Mouse (Mus musculus) thymus, adult 2 months (tissue): Measurements from ENCODE around the gene Ksr2. TPM values are rescaled to one million over a fixed set of nuclear protein-coding genes. Genes with fewer than 3 reads are reported as not detected.

Source experiments
- DNase-seq: peaks from one replicate; pipeline ENCODE4 v3.0.0; 2021
- H3K27ac ChIP-seq: fragments of 200-500 bp; 2 replicates; pipeline ENCODE4 v1.5.1; 2012; ENCODE audit warnings: low read length, control low read depth; ENCODE audit not compliant: control insufficient read depth, insufficient read depth
- H3K27me3 ChIP-seq: fragments of 200-500 bp; 2 replicates; pipeline ENCODE4 v1.6.1; 2012; ENCODE audit warnings: mild to moderate bottlenecking, low read length, moderate library complexity, mixed read lengths; ENCODE audit not compliant: control insufficient read depth, insufficient read depth
- H3K36me3 ChIP-seq: fragments of 200-500 bp; 2 replicates; pipeline ENCODE4 v1.6.1; 2012; ENCODE audit warnings: mild to moderate bottlenecking, low read length, moderate library complexity; ENCODE audit not compliant: control insufficient read depth, insufficient read depth
- H3K4me1 ChIP-seq: fragments of 200-500 bp; replicated peaks from 2 replicates; pipeline ENCODE4 v1.6.1; 2012; ENCODE audit warnings: low read length; ENCODE audit not compliant: control insufficient read depth, insufficient read depth
- H3K4me3 ChIP-seq: fragments of 200-500 bp; 2 replicates; pipeline ENCODE4 v1.5.1; 2012; ENCODE audit warnings: mild to moderate bottlenecking, low read length, control low read depth, moderate library complexity; ENCODE audit not compliant: control insufficient read depth, insufficient read depth
- CTCF ChIP-seq: fragments of 200-500 bp; IDR thresholded peaks from 2 replicates; pipeline ENCODE4 v1.5.1; 2012; ENCODE audit warnings: mild to moderate bottlenecking, control low read depth, low read length, moderate library complexity, borderline replicate concordance; ENCODE audit not compliant: control insufficient read depth, poor library complexity, insufficient read depth; ENCODE audit errors: extremely low read depth
- POLR2A ChIP-seq: fragments of 200-500 bp; IDR thresholded peaks from 2 replicates; pipeline ENCODE4 v1.6.1; 2012; ENCODE audit warnings: mild to moderate bottlenecking, low read length, control low read depth, moderate library complexity; ENCODE audit not compliant: control insufficient read depth, poor library complexity, insufficient read depth; ENCODE audit errors: extremely low read depth
- WGBS: fragments of 180-500 bp; shearing (Covaris S2); methylation state at CpG from one replicate; pipeline ENCODE4 v1.1.7; 2018; 5-methylcytosine and 5-hydroxymethylcytosine counted together
- polyA plus RNA-seq: library from polyadenylated mRNA; depleted of rRNA; stranded (reverse); fragments of >200 nt; gene quantifications from 2 replicates; pipeline ENCODE4 v1.2.3, GENCODE M21; 2012

The Ksr2 gene
- polyA plus RNA-seq, 1 experiment: 0.54 TPM

- no peaks in the 10 kb centered on the region for H3K4me1 ChIP-seq
- DNase-seq: no peak
- 94% methylated on average over 5 of the region's 5 CpGs for WGBS
- no peak overlapping the region for H3K4me3 ChIP-seq
- no peaks in the 10 kb centered on the region for H3K36me3 ChIP-seq
- no peak overlapping the region for H3K27ac ChIP-seq
- no peaks in the 10 kb centered on the region for H3K27me3 ChIP-seq
- TF ChIP-seq CTCF (no peak), POLR2A (no peak)
Observed at GRCm38 (mm10) chr5:117678371-117678770, 264.6 kb downstream of the Ksr2 start.

- Histone ChIP-seq H3K27ac (no peak overlapping the region), H3K4me3 (no peak overlapping the region), H3K27me3 (no peaks in the 10 kb centered on the region), H3K36me3 (no peaks in the 10 kb centered on the region), H3K4me1 (no peaks in the 10 kb centered on the region)
- 96% methylated on average over 3 of the region's 3 CpGs for WGBS
- no peak for DNase-seq
- TF ChIP-seq POLR2A (no peak), CTCF (no peak)
Observed at GRCm38 (mm10) chr5:117682226-117682625, 268.4 kb downstream of the Ksr2 start.

- no peaks in the 10 kb centered on the region for H3K4me1 ChIP-seq
- 97% methylated on average over 8 of the region's 8 CpGs for WGBS
- H3K27me3 ChIP-seq: no peaks in the 10 kb centered on the region
- no peak overlapping the region for H3K27ac ChIP-seq
- DNase-seq: no peak
- H3K4me3 ChIP-seq: no peak overlapping the region
- H3K36me3 ChIP-seq: no peaks in the 10 kb centered on the region
- TF ChIP-seq POLR2A (no peak), CTCF (no peak)
Observed at GRCm38 (mm10) chr5:117684491-117684890, 270.7 kb downstream of the Ksr2 start.

- 60% methylated on average over 4 of the region's 4 CpGs for WGBS
- Histone ChIP-seq H3K27ac (no peak overlapping the region), H3K4me1 (no peaks in the 10 kb centered on the region), H3K27me3 (no peaks in the 10 kb centered on the region), H3K36me3 (no peaks in the 10 kb centered on the region), H3K4me3 (no peak overlapping the region)
- DNase-seq: no peak
- TF ChIP-seq POLR2A: no peak
- TF ChIP-seq CTCF: no peak
Observed at GRCm38 (mm10) chr5:117687770-117688352, 274.1 kb downstream of the Ksr2 start.

GRCm38 (mm10) chr5:117688738-117689137 lies 274.9 kb downstream of the Ksr2 start:
- Histone ChIP-seq H3K27ac (no peak overlapping the region), H3K27me3 (no peaks in the 10 kb centered on the region), H3K36me3 (no peaks in the 10 kb centered on the region), H3K4me1 (no peaks in the 10 kb centered on the region), H3K4me3 (no peak overlapping the region)
- TF ChIP-seq CTCF: no peak
- no peak for TF ChIP-seq POLR2A
- WGBS: 57% methylated on average over 3 of the region's 3 CpGs
- DNase-seq: no peak

- WGBS: 79% methylated on average over 8 of the region's 8 CpGs
- TF ChIP-seq CTCF (no peak), POLR2A (no peak)
- DNase-seq: no peak
- Histone ChIP-seq H3K36me3 (no peaks in the 10 kb centered on the region), H3K4me1 (no peaks in the 10 kb centered on the region), H3K4me3 (no peak overlapping the region), H3K27ac (no peak overlapping the region), H3K27me3 (no peaks in the 10 kb centered on the region)
Observed at GRCm38 (mm10) chr5:117689840-117690239, 276.0 kb downstream of the Ksr2 start.

- TF ChIP-seq POLR2A (no peak), CTCF (no peak)
- no peak for DNase-seq
- Histone ChIP-seq H3K27ac (no peak overlapping the region), H3K27me3 (no peaks in the 10 kb centered on the region), H3K4me3 (no peak overlapping the region), H3K4me1 (no peaks in the 10 kb centered on the region), H3K36me3 (no peaks in the 10 kb centered on the region)
- 81% methylated on average over 7 of the region's 7 CpGs for WGBS
Observed at GRCm38 (mm10) chr5:117691271-117691670, 277.5 kb downstream of the Ksr2 start.
